Mouse (Mus musculus): Measurements from ENCODE around the gene Gm3460. TPM values are rescaled to one million over a fixed set of nuclear protein-coding genes. Genes with fewer than 3 reads are reported as not detected.
A peak's percentile ranks its signal among the peaks of the same experiment; 100 is the strongest.
"Not testable (repeated sequence)": the region's sequence is repeated elsewhere in the genome, so short reads cannot be mapped to it uniquely, and the experiment has no call there.

Gm3460 gene
- not detected in 2 replicates for polyA plus RNA-seq (2014; fragmentation: Nextera tagmentation; extraction: Ambion mirVana)

DNA sequence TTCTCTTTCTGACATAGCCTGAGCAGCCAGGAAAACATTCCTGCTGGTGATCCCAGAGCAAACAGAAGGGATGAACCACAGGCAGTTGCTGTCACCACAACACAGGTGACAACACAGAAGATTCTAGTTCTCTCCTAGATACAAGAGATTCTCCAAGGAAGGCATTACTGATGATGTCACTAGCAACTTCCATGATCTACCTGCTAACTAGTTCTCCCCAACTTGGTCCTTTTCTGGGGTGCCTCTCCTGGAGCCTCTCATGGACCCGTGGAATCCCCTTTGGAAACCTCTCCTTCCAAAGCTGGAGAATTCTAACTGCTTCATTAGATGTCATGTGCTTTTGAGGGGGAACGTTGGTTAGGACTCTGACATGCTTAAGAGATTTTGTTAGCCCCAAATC is at the start of gene Gm3460:
TSS of gene Gm3460 (minus strand) at position 101 of the 400 bp plus-strand sequence.
- ATAC-seq (ENCODE audit: insufficient number of reproducible peaks, insufficient read depth, low FRiP score, low read depth); H3K4me1 ChIP-seq (ENCODE audit: control insufficient read depth, insufficient read depth, low read length); H3K27ac ChIP-seq (ENCODE audit: low read length); H3K27me3 ChIP-seq (ENCODE audit: control insufficient read depth, insufficient read depth, low read length); H3K9me3 ChIP-seq (ENCODE audit: control insufficient read depth, low read depth, low read length); H3K9ac ChIP-seq (replicated peaks; ENCODE audit: low read depth, low read length); H3K36me3 ChIP-seq (ENCODE audit: control insufficient read depth, insufficient read depth, low read length); H3K4me3 ChIP-seq (ENCODE audit: low read depth, low read length); H3K4me2 ChIP-seq (replicated peaks; ENCODE audit: low read depth, low read length): not testable (repeated sequence)
- WGBS, result 100% methylated on average over 1 of the region's 2 CpGs

GRCm38 (mm10) chr14:6606436-6606835 is 15.8 kb downstream of the Gm3460 start:
- not testable (repeated sequence) for H3K9me3 ChIP-seq (ENCODE audit: control insufficient read depth, low read depth, low read length); H3K4me2 ChIP-seq (replicated peaks; ENCODE audit: low read depth, low read length); H3K36me3 ChIP-seq (ENCODE audit: control insufficient read depth, insufficient read depth, low read length); H3K27ac ChIP-seq (ENCODE audit: low read length); H3K9ac ChIP-seq (replicated peaks; ENCODE audit: low read depth, low read length); H3K27me3 ChIP-seq (ENCODE audit: control insufficient read depth, insufficient read depth, low read length); H3K4me1 ChIP-seq (ENCODE audit: control insufficient read depth, insufficient read depth, low read length); H3K4me3 ChIP-seq (ENCODE audit: low read depth, low read length); ATAC-seq (ENCODE audit: insufficient number of reproducible peaks, insufficient read depth, low FRiP score, low read depth)
- WGBS, result no CpG with 5 or more reads among the region's 1 CpGs

- not testable (repeated sequence) for ATAC-seq (ENCODE audit: insufficient number of reproducible peaks, insufficient read depth, low FRiP score, low read depth); H3K9ac ChIP-seq (replicated peaks; ENCODE audit: low read depth, low read length); H3K9me3 ChIP-seq (ENCODE audit: control insufficient read depth, low read depth, low read length); H3K27ac ChIP-seq (ENCODE audit: low read length); H3K4me1 ChIP-seq (ENCODE audit: control insufficient read depth, insufficient read depth, low read length); H3K36me3 ChIP-seq (ENCODE audit: control insufficient read depth, insufficient read depth, low read length); H3K27me3 ChIP-seq (ENCODE audit: control insufficient read depth, insufficient read depth, low read length)
- peak overlapping the region; percentile 22 for H3K4me3 ChIP-seq (ENCODE audit: low read depth, low read length)
- WGBS, result 0% methylated on average over 11 of the region's 20 CpGs
- H3K4me2 ChIP-seq (replicated peaks; ENCODE audit: low read depth, low read length), result peak overlapping the region; percentile 47
These were observed 17.2 kb downstream of the Gm3460 start for GRCm38 (mm10) chr14:6605004-6605403.

DNA sequence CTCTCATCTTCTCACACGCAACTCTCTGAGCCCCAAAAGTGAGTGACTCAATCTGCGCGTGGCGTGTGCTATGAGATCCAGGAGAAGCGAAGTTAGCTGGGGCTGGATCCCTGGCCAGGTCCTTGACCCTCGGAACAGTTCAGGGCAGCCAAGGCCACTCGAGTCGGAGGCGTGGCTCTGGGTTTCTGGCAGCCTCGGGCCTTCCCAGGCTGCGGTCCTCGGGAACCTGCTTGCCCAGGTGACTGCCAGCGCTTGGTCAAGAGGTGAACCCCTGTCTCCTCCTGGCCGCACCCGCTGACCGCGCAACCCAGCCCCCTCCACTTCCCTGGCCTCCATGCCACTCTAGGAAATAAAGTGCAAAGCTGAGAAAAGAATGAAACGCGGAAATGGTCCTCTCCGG is 17.7 kb downstream of the Gm3460 start:
- H3K9ac ChIP-seq (replicated peaks; ENCODE audit: low read depth, low read length); H3K9me3 ChIP-seq (ENCODE audit: control insufficient read depth, low read depth, low read length); H3K4me1 ChIP-seq (ENCODE audit: control insufficient read depth, insufficient read depth, low read length); H3K27ac ChIP-seq (ENCODE audit: low read length); H3K36me3 ChIP-seq (ENCODE audit: control insufficient read depth, insufficient read depth, low read length); ATAC-seq (ENCODE audit: insufficient number of reproducible peaks, insufficient read depth, low FRiP score, low read depth); H3K27me3 ChIP-seq (ENCODE audit: control insufficient read depth, insufficient read depth, low read length): not testable (repeated sequence)
- 4% methylated on average over 20 of the region's 20 CpGs for WGBS
- peak overlapping the region; percentile 22 for H3K4me3 ChIP-seq (ENCODE audit: low read depth, low read length)
- H3K4me2 ChIP-seq (replicated peaks; ENCODE audit: low read depth, low read length), result peak overlapping the region; percentile 47

- not testable (repeated sequence) for H3K9ac ChIP-seq (replicated peaks; ENCODE audit: low read depth, low read length); H3K4me2 ChIP-seq (replicated peaks; ENCODE audit: low read depth, low read length); H3K27ac ChIP-seq (ENCODE audit: low read length); H3K4me3 ChIP-seq (ENCODE audit: low read depth, low read length); H3K36me3 ChIP-seq (ENCODE audit: control insufficient read depth, insufficient read depth, low read length); H3K9me3 ChIP-seq (ENCODE audit: control insufficient read depth, low read depth, low read length); ATAC-seq (ENCODE audit: insufficient number of reproducible peaks, insufficient read depth, low FRiP score, low read depth); H3K27me3 ChIP-seq (ENCODE audit: control insufficient read depth, insufficient read depth, low read length); H3K4me1 ChIP-seq (ENCODE audit: control insufficient read depth, insufficient read depth, low read length)
- WGBS, result 25% methylated on average over 1 of the region's 2 CpGs
These were observed 31.7 kb downstream of the Gm3460 start, which contains the start of gene Gm3629 for GRCm38 (mm10) chr14:6590513-6590912. TSS of gene Gm3629 (minus strand) at chr14:6590613.

Other genes starting within 250 kb of the Gm3460 start
- not detected in 2 replicates for gene Gm16440, start 232.1 kb downstream of the Gm3460 start, polyA plus RNA-seq (2014; fragmentation: Nextera tagmentation; extraction: Ambion mirVana)
- gene Gm3591, start 209.9 kb downstream of the Gm3460 start, polyA plus RNA-seq (2014; fragmentation: Nextera tagmentation; extraction: Ambion mirVana), result 1.8 and 2.4 TPM in 2 replicates
- gene Gm3594, start 177.8 kb downstream of the Gm3460 start, polyA plus RNA-seq (2014; fragmentation: Nextera tagmentation; extraction: Ambion mirVana), result not detected in 2 replicates
- not detected in 2 replicates for gene Gm8356, start 85.1 kb downstream of the Gm3460 start, polyA plus RNA-seq (2014; fragmentation: Nextera tagmentation; extraction: Ambion mirVana)
- gene Gm3629, start 31.8 kb downstream of the Gm3460 start, polyA plus RNA-seq (2014; fragmentation: Nextera tagmentation; extraction: Ambion mirVana), result 0.27 and 0.58 TPM in 2 replicates
- gene Gm10251, start 61.8 kb upstream of the Gm3460 start, polyA plus RNA-seq (2014; fragmentation: Nextera tagmentation; extraction: Ambion mirVana), result not detected in 2 replicates
- not detected in 2 replicates for gene Gm8050, start 97.8 kb upstream of the Gm3460 start, polyA plus RNA-seq (2014; fragmentation: Nextera tagmentation; extraction: Ambion mirVana)
- 5.7 and 8.9 TPM in 2 replicates for gene Gm3636, start 119.9 kb upstream of the Gm3460 start, polyA plus RNA-seq (2014; fragmentation: Nextera tagmentation; extraction: Ambion mirVana)
- not detected in 2 replicates for gene Gm8362, start 152.0 kb upstream of the Gm3460 start, polyA plus RNA-seq (2014; fragmentation: Nextera tagmentation; extraction: Ambion mirVana)
- gene Gm3642, start 217.9 kb upstream of the Gm3460 start, polyA plus RNA-seq (2014; fragmentation: Nextera tagmentation; extraction: Ambion mirVana), result not detected in 2 replicates

Data from stomach, embryonic 14.5 days (tissue).